Mouse (Mus musculus): ENCODE results near the gene Il20rb.

Gene Il20rb

DNA sequence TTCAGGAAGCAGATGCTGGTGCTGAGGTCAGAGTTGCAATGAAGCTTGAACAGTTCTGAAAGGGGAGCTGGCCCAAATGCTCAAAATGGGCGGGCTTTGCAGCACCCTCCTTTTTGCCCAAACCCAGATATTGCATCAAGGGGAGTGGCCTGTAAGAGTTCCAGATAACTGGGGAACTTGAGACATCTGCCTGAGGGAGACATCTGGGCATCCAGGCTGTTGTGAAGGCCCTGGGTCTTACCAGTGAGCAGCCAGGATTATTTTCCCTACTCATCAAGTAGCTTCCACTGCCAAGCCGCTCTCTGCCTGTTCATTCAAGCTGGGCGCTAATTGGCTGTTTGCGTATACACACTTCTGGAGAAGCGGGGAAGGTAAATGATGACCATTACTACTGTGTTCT, at the start of gene Il20rb:
Il20rb (minus strand) TSS at position 358 of the 400 bp plus-strand sequence.
- no peak for DNase-seq (ENCODE audit: low read depth, low spot score)

DNA sequence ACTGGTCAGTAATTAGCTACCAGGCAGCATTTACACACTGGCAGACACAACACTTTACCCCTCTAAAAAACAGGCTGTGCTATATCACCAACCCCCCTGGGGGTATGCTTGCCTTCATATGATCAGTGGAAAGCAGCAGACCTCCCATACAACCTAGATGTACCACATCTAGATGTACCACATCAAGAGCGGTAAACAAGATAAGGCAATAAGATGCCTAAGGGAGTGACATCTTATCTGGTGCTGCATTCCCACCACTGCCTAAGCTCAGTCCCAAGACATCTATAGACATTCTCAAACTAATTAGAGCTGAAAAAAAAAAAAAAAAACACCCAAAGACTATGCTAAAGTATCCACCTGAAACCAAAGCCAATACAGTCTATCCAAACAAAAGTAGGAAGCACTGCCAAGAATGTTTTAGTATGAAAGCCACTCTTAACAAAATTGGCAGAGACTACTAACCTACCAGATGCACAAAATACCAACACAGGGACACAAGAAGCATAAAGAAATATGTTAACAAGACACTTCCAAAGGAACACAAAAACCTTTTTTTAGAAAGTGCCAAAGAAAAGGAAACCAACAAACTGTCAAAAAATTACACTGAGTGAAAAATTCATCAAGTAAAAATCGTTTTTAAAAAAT, 49.2 kb upstream of the Il20rb start:
- no peak for DNase-seq (ENCODE audit: low read depth, low spot score)

- DNase-seq (ENCODE audit: low read depth, low spot score): no peak
Observed at GRCm38 (mm10) chr9:100534686-100535085, 48.1 kb upstream of the Il20rb start.

GRCm38 (mm10) chr9:100532847-100533505, 46.4 kb upstream of the Il20rb start:
- DNase-seq (ENCODE audit: low read depth, low spot score): no peak

- no peak for DNase-seq (ENCODE audit: low read depth, low spot score)
Observed at GRCm38 (mm10) chr9:100531296-100531695, 44.7 kb upstream of the Il20rb start.

- no peak for DNase-seq (ENCODE audit: low read depth, low spot score)
Observed at GRCm38 (mm10) chr9:100525225-100525624, 38.6 kb upstream of the Il20rb start.

DNA sequence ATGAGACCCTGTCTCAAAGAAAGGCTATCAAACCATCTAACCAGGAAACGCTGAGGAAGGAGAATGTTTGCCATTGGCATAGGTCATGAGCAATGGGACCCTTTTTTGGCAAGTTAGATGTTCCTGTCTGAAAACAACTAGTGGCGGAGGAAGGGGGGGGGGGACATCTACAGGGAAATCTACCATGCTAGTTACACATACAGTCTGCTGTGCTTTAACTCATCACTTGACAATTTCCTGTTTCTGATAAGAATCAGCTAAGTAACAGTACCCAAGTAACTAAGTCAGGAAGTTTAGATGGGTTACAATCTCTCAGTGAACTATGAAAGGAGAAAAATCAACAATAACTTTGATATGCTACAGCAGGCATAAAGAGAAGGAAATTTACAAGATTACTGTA, 35.4 kb upstream of the Il20rb start:
- DNase-seq (ENCODE audit: low read depth, low spot score): no peak

DNA sequence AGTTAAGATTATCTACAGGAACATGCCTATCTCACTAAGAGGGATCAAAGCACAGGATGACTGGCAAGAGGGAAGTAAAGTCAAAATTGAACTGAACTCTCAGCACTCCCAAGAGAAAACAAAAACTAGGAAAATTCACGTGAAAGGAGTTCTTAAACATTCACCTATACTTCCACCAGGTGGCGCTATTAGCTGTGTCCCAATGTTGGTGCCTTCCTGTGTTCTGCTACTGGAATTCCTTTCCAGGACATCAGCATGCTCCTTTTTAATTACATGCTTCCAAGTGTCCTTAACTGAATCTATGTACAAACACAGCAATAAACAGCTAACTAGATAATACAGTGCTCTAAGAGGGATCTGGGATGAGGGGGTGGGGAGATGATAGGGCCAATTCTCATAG, 34.0 kb upstream of the Il20rb start:
- DNase-seq (ENCODE audit: low read depth, low spot score): peak; percentile 72

DNA sequence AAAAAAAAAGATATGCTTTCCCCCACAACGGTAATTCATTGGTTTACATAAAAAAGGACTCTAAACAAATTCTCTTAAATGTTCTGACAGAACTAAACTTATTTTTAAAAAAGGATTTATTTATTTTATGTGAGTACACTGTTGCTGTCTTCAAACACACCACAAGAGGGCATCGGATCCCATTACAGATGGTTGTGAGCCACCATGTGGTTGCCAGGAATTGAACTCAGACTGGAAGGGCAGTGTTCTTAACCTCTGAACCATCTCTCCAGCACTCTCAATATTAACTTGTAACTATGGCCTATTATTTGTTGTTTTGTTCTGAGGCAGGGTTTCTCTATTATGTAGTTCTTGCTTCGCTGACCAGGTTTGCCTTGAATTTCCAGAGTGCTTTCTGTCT, 33.4 kb upstream of the Il20rb start:
- no peak for DNase-seq (ENCODE audit: low read depth, low spot score)

GRCm38 (mm10) chr9:100507581-100507980, 21.0 kb upstream of the Il20rb start:
- DNase-seq (ENCODE audit: low read depth, low spot score): no peak

GRCm38 (mm10) chr9:100506652-100507051, 20.1 kb upstream of the Il20rb start:
- DNase-seq (ENCODE audit: low read depth, low spot score): no peak

- no peak for DNase-seq (ENCODE audit: low read depth, low spot score)
Observed at GRCm38 (mm10) chr9:100505498-100505897, 18.9 kb upstream of the Il20rb start.

GRCm38 (mm10) chr9:100493611-100494261, 7.1 kb upstream of the Il20rb start:
- no peak for DNase-seq (ENCODE audit: low read depth, low spot score)

DNA sequence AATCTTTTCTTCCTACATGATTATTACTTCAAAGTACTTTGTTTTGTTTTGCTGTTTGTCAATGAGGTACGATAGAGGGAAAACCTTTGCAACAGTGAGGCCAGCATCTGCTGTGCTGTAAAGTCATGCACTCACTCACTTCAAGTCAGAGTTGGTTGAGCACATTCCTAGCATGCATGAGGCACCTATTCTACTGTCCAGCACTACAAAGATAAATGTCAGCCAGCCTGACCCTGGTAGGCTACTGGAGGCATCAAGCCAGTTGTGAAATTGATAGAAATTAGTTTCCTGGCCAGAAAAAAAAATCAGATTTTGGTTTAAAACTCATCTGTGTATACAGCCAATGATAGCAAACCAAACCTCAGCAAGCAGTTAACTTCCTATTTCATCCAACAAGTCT, 4.8 kb upstream of the Il20rb start:
- DNase-seq (ENCODE audit: low read depth, low spot score): no peak

GRCm38 (mm10) chr9:100488969-100489368, 2.4 kb upstream of the Il20rb start:
- DNase-seq (ENCODE audit: low read depth, low spot score): no peak

GRCm38 (mm10) chr9:100488056-100488713, 1.6 kb upstream of the Il20rb start:
- no peak for DNase-seq (ENCODE audit: low read depth, low spot score)

GRCm38 (mm10) chr9:100483318-100483717, 3.3 kb downstream of the Il20rb start:
- no peak for DNase-seq (ENCODE audit: low read depth, low spot score)

DNA sequence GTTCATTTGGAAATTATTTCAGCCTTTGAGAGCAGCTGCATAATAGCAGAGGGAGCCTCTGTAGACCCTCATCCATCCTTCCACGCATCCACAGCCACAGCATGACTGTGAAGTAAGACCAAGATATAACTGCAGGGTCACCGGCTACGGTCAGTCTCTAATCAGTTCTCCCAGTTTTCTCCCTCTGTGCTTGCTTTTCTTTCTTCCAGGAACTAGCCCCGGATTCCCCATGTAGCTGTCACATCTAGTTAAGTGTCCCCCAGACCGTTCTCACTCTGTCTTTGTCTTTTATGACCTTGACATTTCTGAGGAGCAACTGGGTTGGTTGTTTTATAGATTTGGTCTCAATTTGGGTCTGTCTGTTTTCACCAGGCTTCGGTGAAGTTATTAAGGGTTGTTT, 5.0 kb downstream of the Il20rb start:
- DNase-seq (ENCODE audit: low read depth, low spot score): no peak

GRCm38 (mm10) chr9:100474056-100474455, 12.5 kb downstream of the Il20rb start:
- no peak for DNase-seq (ENCODE audit: low read depth, low spot score)

GRCm38 (mm10) chr9:100473361-100473760, 13.2 kb downstream of the Il20rb start:
- DNase-seq (ENCODE audit: low read depth, low spot score): no peak

- DNase-seq (ENCODE audit: low read depth, low spot score): no peak
Observed at GRCm38 (mm10) chr9:100472931-100473330, 13.7 kb downstream of the Il20rb start.

- no peak for DNase-seq (ENCODE audit: low read depth, low spot score)
Observed at GRCm38 (mm10) chr9:100471605-100471953, 15.0 kb downstream of the Il20rb start.
